13 mouse cellular contexts compared by ENCODE assay signal in the genomic region with DNA sequence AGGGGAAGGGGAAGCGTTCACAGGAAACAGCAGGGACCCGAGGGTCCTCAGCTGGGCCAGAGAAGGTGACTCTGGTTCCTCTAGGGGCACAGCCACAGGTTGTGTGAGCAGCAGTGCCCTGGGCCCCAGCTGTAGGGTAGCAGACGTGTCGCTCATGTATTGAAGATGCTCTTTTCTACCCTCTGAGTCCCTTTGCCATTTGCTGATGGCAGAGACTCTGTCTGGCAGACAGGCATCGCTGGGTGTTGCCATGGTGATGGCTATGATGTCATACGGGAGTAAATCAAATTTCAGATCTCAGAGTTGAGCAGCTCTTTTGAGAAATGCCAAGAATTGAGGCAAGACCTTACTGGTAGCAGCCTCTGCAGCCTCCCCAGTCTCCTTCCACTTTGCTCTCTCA. TPM values are rescaled to one million over a fixed set of nuclear protein-coding genes. Genes with fewer than 3 reads are reported as not detected.
DNase-seq lines count a peak whose midpoint lies in the region; TF ChIP-seq lines count a peak whose summit lies in the region.
"Had no signal": no experiment of that assay in that cellular context is flagged by ENCODE, and none has a peak within 500 bp of the region (broad histone marks: within the 10 kb centered on the region; RNA-seq: fewer than 3 reads in every experiment).

No protein-coding gene starts in this region.

- WGBS in thymus, adult 2 months, result 29% methylated on average over 6 of the region's 6 CpGs

- TF ChIP-seq POLR2A in thymus, adult 2 months (IDR thresholded peaks at IDR 0.05; ENCODE audit: control insufficient read depth, extremely low read depth, insufficient read depth, low read length, poor library complexity), result no peak

- TF ChIP-seq CTCF in thymus, adult 2 months (IDR thresholded peaks at IDR 0.05; ENCODE audit: borderline replicate concordance, control insufficient read depth, extremely low read depth, insufficient read depth, low read length, poor library complexity), result no peak

- H3K36me3 ChIP-seq in thymus, adult 2 months (ENCODE audit: control insufficient read depth, insufficient read depth, low read length), result no peaks in the 10 kb centered on the region
- H3K36me3 ChIP-seq: embryonic facial prominence, embryonic 12.5 days; limb, embryonic 13.5 days had no signal

- no peaks in the 10 kb centered on the region for H3K27me3 ChIP-seq in thymus, adult 2 months (ENCODE audit: control insufficient read depth, insufficient read depth, low read length)
- H3K27me3 ChIP-seq: embryonic facial prominence, embryonic 12.5 days; limb, embryonic 13.5 days had no signal

- no peak overlapping the region for H3K4me3 ChIP-seq in thymus, adult 2 months (ENCODE audit: control insufficient read depth, insufficient read depth, low read length)
- H3K4me3 ChIP-seq: embryonic facial prominence, embryonic 12.5 days; limb, embryonic 13.5 days had no signal

- no peaks in the 10 kb centered on the region for H3K4me1 ChIP-seq in thymus, adult 2 months (replicated peaks; ENCODE audit: control insufficient read depth, insufficient read depth, low read length)
- H3K4me1 ChIP-seq: embryonic facial prominence, embryonic 12.5 days; limb, embryonic 13.5 days had no signal

- no peak overlapping the region for H3K27ac ChIP-seq in thymus, adult 2 months (ENCODE audit: control insufficient read depth, insufficient read depth, low read length)
- H3K27ac ChIP-seq: embryonic facial prominence, embryonic 12.5 days; limb, embryonic 13.5 days; macrophage had no signal

- DNase-seq in cerebellum, postnatal 14 days, result peak; percentile 24 to 49
- DNase-seq in cerebellum, adult 9-11 months, result no peak
- DNase-seq in right cerebral cortex, adult 18-20 months, result peak; percentile 33
- no peak for DNase-seq in right cerebral cortex, postnatal 36 days (ENCODE audit: low spot score in 2 of 2)
- DNase-seq in layer of hippocampus, postnatal 36 days, result peak; percentile 21 to 26
- peak; percentile 62 for DNase-seq in right cerebral cortex, postnatal 4 days
- DNase-seq in thymus, adult 2 months, result no peak
- no peak for DNase-seq in kidney, postnatal 14 days
- DNase-seq: kidney, adult 8-10 months had no signal

RNA-seq across cellular contexts. Expression of a gene that starts 17.4 kb away (rescaled TPM):
- 1 to 10 TPM; 1.8 to 2.1 TPM for total RNA-seq in layer of hippocampus, postnatal 36 days (2021)
- 0.08 and 0.09 TPM in 2 replicates for polyA plus RNA-seq in thymus, adult 2 months (2012; rRNA removed)
- polyA plus RNA-seq: heart, embryonic 14.5 days; limb, embryonic 13.5 days; macrophage had no signal

Comparison
In these comparisons a context has a peak if more than half of its experiments do, and no peak if none do; other contexts are left out.
1. DNase-seq: peak in cerebellum, postnatal 14 days (2 of 2), right cerebral cortex, adult 18-20 months (single experiment), layer of hippocampus, postnatal 36 days (2 of 2) and right cerebral cortex, postnatal 4 days (single experiment); none in cerebellum, adult 9-11 months (single experiment), right cerebral cortex, postnatal 36 days (0 of 2), thymus, adult 2 months (single experiment) and kidney, postnatal 14 days (single experiment).